Mouse (Mus musculus): ENCODE measurements at regions not wholly inside any gene's neighbourhood (a gene's known extent, or its start where the extent isn't known, plus 50 kb on each side); places are given as distances from the start of the nearest gene placed in this dataset.

DNA sequence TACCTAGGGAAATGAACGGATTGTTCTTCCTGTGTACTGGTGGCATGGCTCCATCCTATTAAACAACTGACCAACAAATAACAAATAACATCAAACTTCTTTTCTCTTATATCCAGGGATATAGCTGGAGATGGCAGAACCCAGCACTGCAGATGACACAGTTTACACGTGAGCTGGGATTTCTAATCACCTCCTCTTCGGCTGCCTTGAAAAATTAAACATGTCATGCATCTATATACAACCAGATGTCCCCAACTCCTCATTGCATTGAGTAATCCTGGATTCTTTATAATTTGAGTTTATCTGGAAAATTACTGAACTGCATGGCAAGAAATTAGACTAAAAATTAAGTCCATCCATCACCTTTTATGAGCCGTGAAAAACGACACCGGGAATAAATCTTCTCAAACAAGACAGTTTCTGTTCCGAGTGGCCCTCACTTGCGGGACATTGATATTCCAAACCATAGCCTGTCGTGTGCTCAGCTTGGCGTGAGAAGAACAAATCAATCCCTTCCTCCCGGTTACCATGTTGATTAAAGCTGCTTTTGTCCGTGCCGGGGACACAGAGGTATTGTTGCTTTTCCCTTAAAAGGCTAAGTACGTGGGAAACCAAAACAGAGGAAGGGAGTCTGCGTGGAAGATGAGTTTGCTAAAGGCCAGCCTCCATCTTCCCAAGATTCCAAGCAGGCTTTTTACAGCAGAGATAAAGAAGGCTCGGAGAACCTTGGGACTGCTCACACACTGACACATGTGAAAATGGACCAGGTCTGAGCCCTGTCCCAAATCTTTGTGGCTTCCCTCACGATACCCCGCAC is 92.8 kb upstream of the Spon1 start:
- ATAC-seq: no peak
- WGBS (ENCODE audit: insufficient replicate concordance): 75% methylated on average over 18 of the region's 18 CpGs
- Histone ChIP-seq H3K4me2 (no peak overlapping the region), H3K4me3 (no peak overlapping the region), H3K27me3 (replicated peaks) (no peaks in the 10 kb centered on the region), H3K27ac (no peak overlapping the region), H3K9ac (no peak overlapping the region), H3K36me3 (no peaks in the 10 kb centered on the region), H3K4me1 (no peaks in the 10 kb centered on the region), H3K9me3 (replicated peaks) (no peaks in the 10 kb centered on the region)

DNA sequence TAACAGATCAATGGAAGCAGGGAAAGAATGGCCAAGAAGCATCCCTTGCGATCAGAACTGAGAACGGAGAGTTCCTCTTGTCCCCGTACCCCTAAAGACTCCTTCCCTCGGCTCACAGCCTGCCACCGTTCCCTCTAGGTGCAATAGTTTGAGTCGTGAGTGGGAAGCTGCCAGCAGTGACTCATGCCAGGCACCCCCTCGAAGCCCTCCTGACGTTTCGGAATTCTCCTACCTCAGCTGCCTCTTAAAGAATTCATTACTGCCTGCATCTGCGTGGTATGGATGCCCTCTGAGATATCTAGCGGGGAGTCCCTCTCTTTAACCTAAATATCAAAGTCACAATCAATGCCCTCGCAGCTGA is 92.2 kb upstream of the Spon1 start:
- no peak overlapping the region for H3K27ac ChIP-seq
- H3K4me2 ChIP-seq: no peak overlapping the region
- WGBS (ENCODE audit: insufficient replicate concordance): 66% methylated on average over 12 of the region's 12 CpGs
- ATAC-seq: no peak
- no peak overlapping the region for H3K4me3 ChIP-seq
- H3K4me1 ChIP-seq: no peaks in the 10 kb centered on the region
- no peak overlapping the region for H3K9ac ChIP-seq
- no peaks in the 10 kb centered on the region for H3K36me3 ChIP-seq
- no peaks in the 10 kb centered on the region for H3K9me3 ChIP-seq (replicated peaks)
- H3K27me3 ChIP-seq (replicated peaks): no peaks in the 10 kb centered on the region

DNA sequence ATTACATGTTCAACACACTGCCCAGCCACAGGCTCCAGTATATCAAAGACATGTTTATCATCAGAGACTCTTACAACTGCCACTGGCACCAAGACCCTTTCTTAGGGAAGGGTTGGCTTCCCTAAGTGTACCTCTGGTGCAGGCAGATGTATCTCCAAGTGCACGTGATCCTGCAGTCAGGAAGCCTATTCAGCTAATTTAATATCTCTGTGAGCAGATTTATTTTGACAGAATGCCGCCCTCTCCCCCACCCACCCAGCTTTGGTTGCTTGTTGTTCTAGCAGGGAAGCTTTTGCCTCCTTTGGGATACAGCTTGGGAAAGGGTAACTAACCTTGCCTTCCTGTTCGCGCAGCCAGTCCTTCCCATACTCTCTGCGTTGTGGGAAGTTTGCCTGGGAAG is 83.5 kb upstream of the Spon1 start:
- Histone ChIP-seq H3K4me3 (no peak overlapping the region), H3K9ac (no peak overlapping the region), H3K4me2 (no peak overlapping the region), H3K4me1 (no peaks in the 10 kb centered on the region), H3K27ac (no peak overlapping the region), H3K27me3 (replicated peaks) (no peaks in the 10 kb centered on the region), H3K9me3 (replicated peaks) (no peaks in the 10 kb centered on the region), H3K36me3 (no peaks in the 10 kb centered on the region)
- WGBS (ENCODE audit: insufficient replicate concordance): 76% methylated on average over 5 of the region's 5 CpGs
- ATAC-seq: no peak

DNA sequence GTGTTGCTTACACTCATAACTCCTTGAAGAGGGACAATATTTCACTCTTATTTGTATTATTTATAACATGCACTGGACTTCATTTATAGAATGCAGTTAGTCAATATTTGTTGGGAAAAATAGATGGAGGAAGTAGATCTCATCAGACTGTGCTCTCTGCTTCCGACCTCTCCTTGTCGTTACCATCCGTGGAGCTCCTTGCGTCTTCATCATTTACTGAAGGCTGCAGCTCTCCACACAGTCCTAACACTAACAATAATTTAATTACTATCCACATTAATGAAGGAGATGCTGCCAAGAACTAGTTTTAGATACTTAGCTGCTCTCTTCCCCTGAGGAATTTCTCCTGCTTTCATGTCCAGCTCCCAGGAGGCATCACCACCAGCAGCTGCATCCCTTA is 80.4 kb upstream of the Spon1 start:
- Histone ChIP-seq H3K4me3 (no peak overlapping the region), H3K36me3 (no peaks in the 10 kb centered on the region), H3K27ac (no peak overlapping the region), H3K9me3 (replicated peaks) (no peaks in the 10 kb centered on the region), H3K27me3 (replicated peaks) (no peaks in the 10 kb centered on the region), H3K4me1 (no peaks in the 10 kb centered on the region), H3K9ac (no peak overlapping the region), H3K4me2 (no peak overlapping the region)
- no peak for ATAC-seq
- WGBS (ENCODE audit: insufficient replicate concordance): 78% methylated on average over 4 of the region's 4 CpGs

DNA sequence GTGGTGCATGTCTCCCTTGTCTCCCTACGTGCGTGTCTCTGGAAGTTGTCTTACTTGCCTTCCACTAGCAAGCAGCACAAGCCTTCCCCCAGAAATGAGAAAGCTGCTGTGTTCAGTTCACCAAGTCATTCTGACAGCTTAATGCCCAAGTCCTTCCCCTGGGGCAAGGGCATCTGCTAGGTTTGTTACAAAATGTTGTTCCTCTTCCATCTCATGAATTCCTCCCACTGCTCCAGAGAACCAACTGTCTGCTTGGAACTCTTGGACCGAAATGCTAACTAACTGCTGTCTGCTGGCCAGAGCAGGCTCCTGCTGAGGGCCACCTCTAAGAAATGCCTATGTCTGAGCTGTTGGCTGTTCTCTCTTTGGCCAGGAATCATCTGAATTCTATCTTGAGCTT is 79.3 kb upstream of the Spon1 start:
- Histone ChIP-seq H3K9ac (no peak overlapping the region), H3K4me1 (no peaks in the 10 kb centered on the region), H3K4me3 (no peak overlapping the region), H3K4me2 (no peak overlapping the region), H3K9me3 (replicated peaks) (no peaks in the 10 kb centered on the region), H3K27me3 (replicated peaks) (no peaks in the 10 kb centered on the region), H3K27ac (no peak overlapping the region), H3K36me3 (no peaks in the 10 kb centered on the region)
- WGBS (ENCODE audit: insufficient replicate concordance): 51% methylated on average over 3 of the region's 3 CpGs
- no peak for ATAC-seq

DNA sequence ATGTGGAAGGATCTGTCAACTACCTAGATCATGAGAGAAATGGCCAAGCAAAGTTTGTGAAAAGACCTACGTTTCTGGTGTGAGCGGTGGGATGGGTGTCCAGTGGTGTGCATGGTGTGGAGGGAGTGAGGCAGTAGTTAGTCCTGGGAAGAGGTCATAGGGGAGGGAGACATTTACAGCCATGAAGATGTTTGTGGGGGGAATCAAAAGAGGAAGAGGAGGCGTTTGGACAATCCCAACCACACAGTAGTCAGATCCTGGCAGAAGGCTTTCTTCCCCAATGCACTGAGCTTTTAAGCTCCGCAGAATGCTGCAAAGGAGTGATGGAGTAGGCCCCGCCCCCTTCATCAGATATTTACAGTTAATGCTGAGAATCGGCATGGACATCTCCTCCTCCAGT is 78.2 kb upstream of the Spon1 start:
- H3K27me3 ChIP-seq (replicated peaks): no peaks in the 10 kb centered on the region
- no peaks in the 10 kb centered on the region for H3K4me1 ChIP-seq
- H3K4me2 ChIP-seq: no peak overlapping the region
- no peak overlapping the region for H3K27ac ChIP-seq
- H3K4me3 ChIP-seq: no peak overlapping the region
- H3K9ac ChIP-seq: no peak overlapping the region
- 65% methylated on average over 6 of the region's 6 CpGs for WGBS (ENCODE audit: insufficient replicate concordance)
- ATAC-seq: no peak
- H3K36me3 ChIP-seq: no peaks in the 10 kb centered on the region
- no peaks in the 10 kb centered on the region for H3K9me3 ChIP-seq (replicated peaks)

DNA sequence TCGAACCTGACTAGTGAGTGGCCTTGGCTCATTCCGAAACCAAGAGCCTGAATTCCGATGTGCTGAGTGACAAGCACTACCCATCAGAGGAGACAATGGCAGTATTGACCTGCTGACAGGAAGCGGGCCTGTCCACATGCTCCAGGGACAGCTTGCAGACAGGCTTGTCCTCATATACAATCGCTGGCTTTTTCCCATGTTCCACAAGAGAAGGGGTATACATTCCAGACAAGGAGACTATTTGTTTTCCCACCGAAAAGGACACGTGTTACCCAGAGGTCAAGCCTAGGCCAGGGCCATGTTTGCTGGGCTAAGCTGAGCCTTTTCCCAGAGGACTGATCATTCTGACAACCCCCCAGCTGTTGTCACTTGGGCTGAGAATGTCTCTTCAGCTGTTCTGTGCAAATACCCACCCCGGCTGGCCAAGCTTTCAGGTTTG is 77.5 kb upstream of the Spon1 start:
- no peak overlapping the region for H3K27ac ChIP-seq
- WGBS (ENCODE audit: insufficient replicate concordance): 60% methylated on average over 8 of the region's 8 CpGs
- H3K4me1 ChIP-seq: no peaks in the 10 kb centered on the region
- H3K9ac ChIP-seq: no peak overlapping the region
- no peaks in the 10 kb centered on the region for H3K27me3 ChIP-seq (replicated peaks)
- no peaks in the 10 kb centered on the region for H3K36me3 ChIP-seq
- no peaks in the 10 kb centered on the region for H3K9me3 ChIP-seq (replicated peaks)
- peak; percentile 21; the same call in 1 of the 2 replicates for ATAC-seq
- no peak overlapping the region for H3K4me2 ChIP-seq
- no peak overlapping the region for H3K4me3 ChIP-seq

DNA sequence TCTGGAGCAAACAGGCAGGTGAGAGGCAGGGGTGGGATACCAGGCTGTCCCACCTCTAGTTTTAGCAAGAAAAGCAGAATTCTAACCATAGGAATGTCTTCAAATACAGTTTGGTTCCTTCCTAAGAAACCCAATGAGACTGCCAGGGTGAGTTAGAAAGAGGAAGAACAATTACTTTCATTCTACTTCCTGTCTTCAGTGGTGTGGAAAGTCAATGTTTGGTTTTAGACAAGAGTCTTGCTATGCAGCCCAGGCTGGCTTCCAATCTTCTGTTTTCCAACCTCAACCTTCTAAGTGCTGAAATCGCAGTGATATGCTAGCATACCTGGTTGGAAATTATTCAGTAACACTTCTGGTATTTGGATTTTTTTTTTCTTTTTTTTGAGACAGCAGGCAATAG is 77.1 kb upstream of the Spon1 start:
- H3K36me3 ChIP-seq: no peaks in the 10 kb centered on the region
- H3K27ac ChIP-seq: no peak overlapping the region
- ATAC-seq: no peak
- H3K4me1 ChIP-seq: no peaks in the 10 kb centered on the region
- no peaks in the 10 kb centered on the region for H3K27me3 ChIP-seq (replicated peaks)
- no peak overlapping the region for H3K9ac ChIP-seq
- H3K4me3 ChIP-seq: no peak overlapping the region
- WGBS (ENCODE audit: insufficient replicate concordance): 58% methylated on average over 1 of the region's 1 CpGs
- no peaks in the 10 kb centered on the region for H3K9me3 ChIP-seq (replicated peaks)
- H3K4me2 ChIP-seq: no peak overlapping the region

DNA sequence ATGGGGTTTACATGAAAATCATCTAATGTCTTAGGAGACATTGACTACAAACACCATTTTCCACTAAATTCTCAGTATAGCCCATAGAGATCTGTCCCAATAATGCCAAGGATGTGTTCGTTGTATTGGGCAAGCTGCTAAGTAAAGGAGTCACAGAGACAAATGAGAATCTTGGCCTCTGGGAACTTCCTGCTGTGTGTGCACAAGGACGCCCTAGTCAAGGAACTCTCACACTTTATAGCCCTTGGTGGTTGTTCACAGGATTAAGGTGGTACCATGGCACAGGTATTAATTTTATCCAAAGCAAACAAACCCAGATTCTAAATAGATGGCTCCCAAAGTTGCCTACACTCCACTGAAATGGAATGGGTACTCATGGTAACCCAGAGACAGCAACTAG is 76.7 kb upstream of the Spon1 start:
- no peaks in the 10 kb centered on the region for H3K9me3 ChIP-seq (replicated peaks)
- H3K4me1 ChIP-seq: no peaks in the 10 kb centered on the region
- ATAC-seq: no peak
- H3K36me3 ChIP-seq: no peaks in the 10 kb centered on the region
- no peaks in the 10 kb centered on the region for H3K27me3 ChIP-seq (replicated peaks)
- 43% methylated on average over 2 of the region's 2 CpGs for WGBS (ENCODE audit: insufficient replicate concordance)
- H3K27ac ChIP-seq: no peak overlapping the region
- no peak overlapping the region for H3K4me2 ChIP-seq
- H3K4me3 ChIP-seq: no peak overlapping the region
- no peak overlapping the region for H3K9ac ChIP-seq

DNA sequence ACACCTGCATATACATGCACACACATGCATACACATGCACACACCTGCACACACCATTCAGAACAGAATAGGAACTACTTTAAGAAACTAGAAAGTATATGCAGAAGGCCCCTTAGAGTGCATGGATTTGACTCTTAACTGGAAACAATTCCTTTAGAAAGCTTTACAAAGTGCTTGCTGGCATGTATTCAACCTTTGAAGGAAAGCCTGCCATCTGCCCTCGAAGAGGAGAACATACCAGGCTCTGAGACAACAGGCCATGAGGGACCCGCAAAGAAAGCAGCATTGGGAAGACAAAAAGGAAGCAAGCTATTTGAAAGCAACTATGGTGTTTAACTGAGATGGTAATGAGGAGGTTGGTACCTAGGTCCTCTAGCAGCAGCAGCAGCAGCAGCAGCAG is 74.0 kb upstream of the Spon1 start:
- ATAC-seq: no peak
- H3K27me3 ChIP-seq (replicated peaks): no peaks in the 10 kb centered on the region
- no peaks in the 10 kb centered on the region for H3K36me3 ChIP-seq
- no peak overlapping the region for H3K4me3 ChIP-seq
- no peak overlapping the region for H3K9ac ChIP-seq
- no peaks in the 10 kb centered on the region for H3K9me3 ChIP-seq (replicated peaks)
- H3K27ac ChIP-seq: no peak overlapping the region
- no peaks in the 10 kb centered on the region for H3K4me1 ChIP-seq
- no peak overlapping the region for H3K4me2 ChIP-seq
- WGBS (ENCODE audit: insufficient replicate concordance): 60% methylated on average over 2 of the region's 2 CpGs

DNA sequence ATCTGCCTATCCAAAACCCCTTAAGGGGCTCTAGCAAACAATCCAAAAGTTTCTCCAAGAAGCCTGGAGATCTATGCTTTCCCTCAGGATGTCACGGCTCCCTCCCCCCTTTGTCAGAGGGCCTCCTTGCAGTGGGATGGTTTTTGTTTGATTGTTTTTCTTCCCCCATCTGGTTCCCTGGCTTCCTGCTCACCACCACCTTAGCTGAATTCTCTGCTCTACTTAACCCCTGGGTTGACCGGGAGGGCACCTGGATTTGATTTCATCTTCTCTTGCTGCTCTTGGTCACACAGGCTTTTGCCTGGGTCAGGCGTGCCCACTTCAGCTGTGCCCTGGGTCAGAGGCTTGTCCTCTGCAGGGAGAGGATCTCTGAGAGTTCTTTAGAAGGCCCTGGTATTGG is 72.3 kb upstream of the Spon1 start:
- no peak overlapping the region for H3K9ac ChIP-seq
- no peaks in the 10 kb centered on the region for H3K9me3 ChIP-seq (replicated peaks)
- H3K4me3 ChIP-seq: no peak overlapping the region
- no peaks in the 10 kb centered on the region for H3K27me3 ChIP-seq (replicated peaks)
- no peak overlapping the region for H3K27ac ChIP-seq
- H3K36me3 ChIP-seq: no peaks in the 10 kb centered on the region
- no peak overlapping the region for H3K4me2 ChIP-seq
- whole genome bisulfite sequencing (ENCODE audit: insufficient replicate concordance): 35% methylated on average over 3 of the region's 3 CpGs
- no peaks in the 10 kb centered on the region for H3K4me1 ChIP-seq
- ATAC-seq: no peak

DNA sequence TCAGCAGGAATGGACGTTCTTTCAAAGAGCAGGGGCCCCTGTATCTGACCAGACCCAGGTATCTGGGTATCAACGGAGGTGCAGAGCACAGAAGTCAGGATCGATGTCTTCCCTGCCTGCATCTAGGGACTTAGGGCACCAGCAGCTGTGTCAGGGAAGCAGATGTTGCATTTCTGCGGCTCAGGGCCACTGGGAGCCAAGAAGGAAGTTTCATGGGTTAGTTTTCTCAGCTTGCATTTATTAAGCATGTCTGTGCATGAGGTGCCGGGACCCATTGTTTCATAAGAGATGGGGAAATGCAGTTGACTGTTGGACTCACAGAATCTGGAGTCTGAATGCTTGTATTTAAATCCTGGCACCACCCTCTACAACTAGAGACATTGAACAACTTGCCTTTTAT is 71.3 kb upstream of the Spon1 start:
- Histone ChIP-seq H3K9ac (no peak overlapping the region), H3K36me3 (no peaks in the 10 kb centered on the region), H3K4me3 (no peak overlapping the region), H3K9me3 (replicated peaks) (no peaks in the 10 kb centered on the region), H3K27ac (no peak overlapping the region), H3K27me3 (replicated peaks) (no peaks in the 10 kb centered on the region), H3K4me1 (no peaks in the 10 kb centered on the region), H3K4me2 (no peak overlapping the region)
- WGBS (ENCODE audit: insufficient replicate concordance): 64% methylated on average over 5 of the region's 5 CpGs
- no peak for ATAC-seq

DNA sequence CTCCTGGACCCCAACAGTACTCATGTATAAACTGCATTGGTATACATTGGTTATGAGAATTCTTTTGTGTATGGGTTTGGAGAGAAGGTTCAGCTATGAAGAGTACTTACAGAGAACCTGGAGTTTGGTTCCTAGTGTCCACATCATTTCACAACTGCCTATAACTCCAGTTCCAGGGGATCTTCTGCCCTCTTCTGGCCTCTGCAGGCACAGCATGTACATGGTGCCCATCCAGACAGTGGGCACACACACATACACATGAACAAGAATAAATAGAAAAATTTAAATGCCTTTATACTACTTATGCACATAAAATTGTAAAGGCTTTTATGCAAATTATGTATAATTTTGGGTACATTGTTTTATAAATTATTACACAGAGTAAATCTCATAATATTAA is 59.9 kb upstream of the Spon1 start:
- no peak for ATAC-seq
- Histone ChIP-seq H3K9ac (no peak overlapping the region), H3K27me3 (replicated peaks) (no peaks in the 10 kb centered on the region), H3K9me3 (replicated peaks) (no peaks in the 10 kb centered on the region), H3K4me3 (no peak overlapping the region), H3K4me2 (no peak overlapping the region), H3K4me1 (no peaks in the 10 kb centered on the region), H3K36me3 (no peaks in the 10 kb centered on the region), H3K27ac (no peak overlapping the region)
